Mouse (Mus musculus): ENCODE results near the gene Lrp5. TPM values are rescaled to one million over a fixed set of nuclear protein-coding genes. Genes with fewer than 3 reads are reported as not detected.

Lrp5 gene
- polyA plus RNA-seq, 1 experiment from 2014 or later = 8.4 TPM

GRCm38 (mm10) chr19:3654940-3655339 lies 31.4 kb downstream of the Lrp5 start:
- Histone ChIP-seq H3K4me2 (no peak overlapping the region), H3K36me3 (peaks cover 92% of the 10 kb centered on the region), H3K9ac (replicated peaks) (no peak overlapping the region), H3K27ac (no peak overlapping the region), H3K27me3 (no peaks in the 10 kb centered on the region), H3K4me3 (replicated peaks) (no peak overlapping the region), H3K9me3 (peaks cover 22% of the 10 kb centered on the region), H3K4me1 (replicated peaks) (no peaks in the 10 kb centered on the region)
- 80% methylated on average over 4 of the region's 4 CpGs for WGBS
- no peak for ATAC-seq (ENCODE audit: insufficient number of reproducible peaks, insufficient read depth, low FRiP score, low TSS enrichment, low read depth)

- WGBS = 92% methylated on average over 5 of the region's 5 CpGs
- Histone ChIP-seq H3K27ac (peak overlapping the region; percentile 29; the same call in 1 of the 2 replicates), H3K36me3 (peaks cover 93% of the 10 kb centered on the region)
Observed at GRCm38 (mm10) chr19:3654058-3654457, 32.3 kb downstream of the Lrp5 start.

GRCm38 (mm10) chr19:3653508-3653907 lies 32.9 kb downstream of the Lrp5 start:
- Histone ChIP-seq H3K4me3 (replicated peaks) (no peak overlapping the region), H3K9me3 (peaks cover 21% of the 10 kb centered on the region), H3K27ac (peak overlapping the region; percentile 29; the same call in 1 of the 2 replicates), H3K9ac (replicated peaks) (no peak overlapping the region), H3K27me3 (no peaks in the 10 kb centered on the region), H3K4me1 (replicated peaks) (no peaks in the 10 kb centered on the region), H3K36me3 (peaks cover 92% of the 10 kb centered on the region), H3K4me2 (no peak overlapping the region)
- ATAC-seq (ENCODE audit: insufficient number of reproducible peaks, insufficient read depth, low FRiP score, low TSS enrichment, low read depth) = no peak
- WGBS = 83% methylated on average over 4 of the region's 4 CpGs

More at GRCm38 (mm10) chr19:3654058-3654457, 32.3 kb downstream of the Lrp5 start:
- Histone ChIP-seq H3K9me3 (peaks cover 22% of the 10 kb centered on the region), H3K9ac (replicated peaks) (no peak overlapping the region), H3K4me2 (no peak overlapping the region), H3K4me1 (replicated peaks) (no peaks in the 10 kb centered on the region), H3K4me3 (replicated peaks) (no peak overlapping the region), H3K27me3 (no peaks in the 10 kb centered on the region)
- no peak for ATAC-seq (ENCODE audit: insufficient number of reproducible peaks, insufficient read depth, low FRiP score, low TSS enrichment, low read depth)

- Histone ChIP-seq H3K36me3 (peaks cover 94% of the 10 kb centered on the region), H3K9me3 (peaks cover 12% of the 10 kb centered on the region), H3K27me3 (no peaks in the 10 kb centered on the region), H3K4me3 (replicated peaks) (no peak overlapping the region), H3K4me1 (replicated peaks) (no peaks in the 10 kb centered on the region), H3K4me2 (no peak overlapping the region), H3K9ac (replicated peaks) (no peak overlapping the region), H3K27ac (no peak overlapping the region)
- 97% methylated on average over 13 of the region's 13 CpGs for WGBS
- ATAC-seq (ENCODE audit: insufficient number of reproducible peaks, insufficient read depth, low FRiP score, low TSS enrichment, low read depth) = no peak
Observed at GRCm38 (mm10) chr19:3651989-3652388, 34.4 kb downstream of the Lrp5 start.

- ATAC-seq (ENCODE audit: insufficient number of reproducible peaks, insufficient read depth, low FRiP score, low TSS enrichment, low read depth) = no peak
- H3K27ac ChIP-seq = no peak overlapping the region
Observed at GRCm38 (mm10) chr19:3651220-3651619, 35.1 kb downstream of the Lrp5 start.

GRCm38 (mm10) chr19:3650448-3650847 lies 35.9 kb downstream of the Lrp5 start:
- no peak overlapping the region for H3K4me2 ChIP-seq
- H3K36me3 ChIP-seq = peaks cover 95% of the 10 kb centered on the region
- no peak overlapping the region for H3K27ac ChIP-seq
- no peak overlapping the region for H3K9ac ChIP-seq (replicated peaks)
- H3K27me3 ChIP-seq = no peaks in the 10 kb centered on the region
- H3K9me3 ChIP-seq = peaks cover 12% of the 10 kb centered on the region
- 91% methylated on average over 3 of the region's 3 CpGs for WGBS
- no peaks in the 10 kb centered on the region for H3K4me1 ChIP-seq (replicated peaks)
- H3K4me3 ChIP-seq (replicated peaks) = no peak overlapping the region
- ATAC-seq (ENCODE audit: insufficient number of reproducible peaks, insufficient read depth, low FRiP score, low TSS enrichment, low read depth) = no peak

More at GRCm38 (mm10) chr19:3651220-3651619, 35.1 kb downstream of the Lrp5 start:
- Histone ChIP-seq H3K4me1 (replicated peaks) (no peaks in the 10 kb centered on the region), H3K9me3 (peaks cover 12% of the 10 kb centered on the region), H3K27me3 (no peaks in the 10 kb centered on the region), H3K9ac (replicated peaks) (no peak overlapping the region), H3K4me3 (replicated peaks) (no peak overlapping the region), H3K4me2 (no peak overlapping the region), H3K36me3 (peaks cover 93% of the 10 kb centered on the region)
- 96% methylated on average over 3 of the region's 3 CpGs for WGBS

- WGBS = 67% methylated on average over 7 of the region's 11 CpGs
- no peak for ATAC-seq (ENCODE audit: insufficient number of reproducible peaks, insufficient read depth, low FRiP score, low TSS enrichment, low read depth)
Observed at GRCm38 (mm10) chr19:3648830-3649450, 37.4 kb downstream of the Lrp5 start.

GRCm38 (mm10) chr19:3647999-3648398 lies 38.4 kb downstream of the Lrp5 start:
- no peak overlapping the region for H3K9ac ChIP-seq (replicated peaks)
- no peak overlapping the region for H3K4me2 ChIP-seq
- 88% methylated on average over 3 of the region's 3 CpGs for WGBS
- ATAC-seq (ENCODE audit: insufficient number of reproducible peaks, insufficient read depth, low FRiP score, low TSS enrichment, low read depth) = no peak
- no peaks in the 10 kb centered on the region for H3K27me3 ChIP-seq
- peaks cover 96% of the 10 kb centered on the region for H3K36me3 ChIP-seq
- H3K27ac ChIP-seq = no peak overlapping the region
- no peak overlapping the region for H3K4me3 ChIP-seq (replicated peaks)
- H3K4me1 ChIP-seq (replicated peaks) = peaks cover 12% of the 10 kb centered on the region
- peaks cover 12% of the 10 kb centered on the region for H3K9me3 ChIP-seq

More at GRCm38 (mm10) chr19:3648830-3649450, 37.4 kb downstream of the Lrp5 start:
- peaks cover 12% of the 10 kb centered on the region for H3K9me3 ChIP-seq
- no peaks in the 10 kb centered on the region for H3K27me3 ChIP-seq
- peaks cover 3% of the 10 kb centered on the region; the same call in 1 of the 2 replicates for H3K4me1 ChIP-seq (replicated peaks)
- H3K27ac ChIP-seq = no peak overlapping the region
- H3K9ac ChIP-seq (replicated peaks) = no peak overlapping the region
- H3K36me3 ChIP-seq = peaks cover 96% of the 10 kb centered on the region
- no peak overlapping the region for H3K4me2 ChIP-seq
- H3K4me3 ChIP-seq (replicated peaks) = no peak overlapping the region

- Histone ChIP-seq H3K27me3 (no peaks in the 10 kb centered on the region), H3K4me2 (no peak overlapping the region), H3K9ac (replicated peaks) (no peak overlapping the region), H3K36me3 (peaks cover 79% of the 10 kb centered on the region), H3K9me3 (no peaks in the 10 kb centered on the region), H3K4me3 (replicated peaks) (no peak overlapping the region), H3K27ac (no peak overlapping the region), H3K4me1 (replicated peaks) (peaks cover 34% of the 10 kb centered on the region)
- ATAC-seq (ENCODE audit: insufficient number of reproducible peaks, insufficient read depth, low FRiP score, low TSS enrichment, low read depth) = no peak
- WGBS = 90% methylated on average over 3 of the region's 3 CpGs
Observed at GRCm38 (mm10) chr19:3645813-3646212, 40.6 kb downstream of the Lrp5 start.

GRCm38 (mm10) chr19:3645318-3645717 lies 41.0 kb downstream of the Lrp5 start:
- H3K4me3 ChIP-seq (replicated peaks) = no peak overlapping the region
- H3K27ac ChIP-seq = no peak overlapping the region
- no peaks in the 10 kb centered on the region for H3K9me3 ChIP-seq
- peaks cover 39% of the 10 kb centered on the region for H3K4me1 ChIP-seq (replicated peaks)
- H3K9ac ChIP-seq (replicated peaks) = no peak overlapping the region
- 93% methylated on average over 4 of the region's 4 CpGs for WGBS
- no peaks in the 10 kb centered on the region for H3K27me3 ChIP-seq
- ATAC-seq (ENCODE audit: insufficient number of reproducible peaks, insufficient read depth, low FRiP score, low TSS enrichment, low read depth) = no peak
- H3K36me3 ChIP-seq = peaks cover 79% of the 10 kb centered on the region
- H3K4me2 ChIP-seq = no peak overlapping the region

- peaks cover 66% of the 10 kb centered on the region for H3K36me3 ChIP-seq
- H3K27me3 ChIP-seq = no peaks in the 10 kb centered on the region
- no peaks in the 10 kb centered on the region for H3K9me3 ChIP-seq
- no peak overlapping the region for H3K4me2 ChIP-seq
- no peak overlapping the region for H3K9ac ChIP-seq (replicated peaks)
- no peak overlapping the region for H3K4me3 ChIP-seq (replicated peaks)
- H3K4me1 ChIP-seq (replicated peaks) = peaks cover 74% of the 10 kb centered on the region
- H3K27ac ChIP-seq = peak overlapping the region; percentile 82
- WGBS = 87% methylated on average over 7 of the region's 7 CpGs
- ATAC-seq (ENCODE audit: insufficient number of reproducible peaks, insufficient read depth, low FRiP score, low TSS enrichment, low read depth) = no peak
Observed at GRCm38 (mm10) chr19:3639561-3639960, 46.8 kb downstream of the Lrp5 start.

GRCm38 (mm10) chr19:3638698-3639097 lies 47.7 kb downstream of the Lrp5 start:
- Histone ChIP-seq H3K9me3 (no peaks in the 10 kb centered on the region), H3K27me3 (no peaks in the 10 kb centered on the region), H3K27ac (peak overlapping the region; percentile 82), H3K4me2 (no peak overlapping the region), H3K9ac (replicated peaks) (no peak overlapping the region; the same call in 1 of the 2 replicates), H3K36me3 (peaks cover 63% of the 10 kb centered on the region), H3K4me3 (replicated peaks) (no peak overlapping the region), H3K4me1 (replicated peaks) (peaks cover 69% of the 10 kb centered on the region)
- 24% methylated on average over 8 of the region's 8 CpGs for WGBS
- no peak for ATAC-seq (ENCODE audit: insufficient number of reproducible peaks, insufficient read depth, low FRiP score, low TSS enrichment, low read depth)

All from limb, embryonic 12.5 days (tissue).